Mouse (Mus musculus) heart, postnatal 0 days (tissue): ENCODE measurements around the gene Slc15a5. TPM values are rescaled to one million over a fixed set of nuclear protein-coding genes. Genes with fewer than 3 reads are reported as not detected.
"Not testable (repeated sequence)": the region's sequence is repeated elsewhere in the genome, so short reads cannot be mapped to it uniquely, and the experiment has no call there.

Experiments used
- ATAC-seq: fragments of 200-750 bp; cut with Nextera tagmentation; 2 replicates; pipeline ENCODE4 v1.8.0; 2017; ENCODE audit warnings: low read depth, moderate number of reproducible peaks, moderate library complexity; ENCODE audit not compliant: insufficient read depth
- DNase-seq: peaks from one replicate; pipeline ENCODE4 v3.0.0-alpha.2; 2016; ENCODE audit warnings: low spot score
- H3K27ac ChIP-seq: fragments of 300-500 bp; sonication (generic); 2 replicates; pipeline ENCODE4 v1.5.1; 2014; ENCODE audit warnings: low read depth, mild to moderate bottlenecking
- H3K27me3 ChIP-seq: fragments of 300-500 bp; sonication (generic); 2 replicates; pipeline ENCODE4 v1.6.1; 2014; ENCODE audit warnings: low read length, mixed read lengths; ENCODE audit not compliant: control insufficient read depth, insufficient read depth
- H3K36me3 ChIP-seq: fragments of 300-500 bp; sonication (generic); replicated peaks from 2 replicates; pipeline ENCODE4 v1.6.1; 2014; ENCODE audit warnings: low read length, mixed read lengths; ENCODE audit not compliant: control insufficient read depth, insufficient read depth
- H3K4me1 ChIP-seq: fragments of 300-500 bp; sonication (generic); 2 replicates; pipeline ENCODE4 v1.6.1; 2014; ENCODE audit warnings: antibody characterized with exemption; ENCODE audit not compliant: control insufficient read depth, insufficient read depth
- H3K4me2 ChIP-seq: fragments of 300-500 bp; sonication (generic); 2 replicates; pipeline ENCODE4 v1.6.1; 2014; ENCODE audit warnings: low read depth, mild to moderate bottlenecking, low read length, moderate library complexity
- H3K4me3 ChIP-seq: fragments of 300-500 bp; sonication (generic); 2 replicates; pipeline ENCODE4 v1.5.1; 2014; ENCODE audit warnings: low read depth, low read length
- H3K9ac ChIP-seq: fragments of 300-500 bp; sonication (generic); replicated peaks from 2 replicates; pipeline ENCODE4 v1.6.1; 2014; ENCODE audit warnings: low read depth, low read length, mixed read lengths
- H3K9me3 ChIP-seq: fragments of 300-500 bp; sonication (generic); replicated peaks from 2 replicates; pipeline ENCODE4 v1.6.1; 2016; ENCODE audit warnings: low read length; ENCODE audit not compliant: control insufficient read depth
- CTCF ChIP-seq: IDR thresholded peaks from 2 replicates; pipeline ENCODE4 v1.5.1; 2016; ENCODE audit warnings: antibody characterized with exemption, control low read depth, low read depth
- EP300 ChIP-seq: IDR thresholded peaks from 2 replicates; pipeline ENCODE4 v1.6.1; 2016; ENCODE audit warnings: antibody characterized with exemption, low read depth
- WGBS: fragments of 180-500 bp; shearing (Covaris S2); extraction: QIAGEN DNeasy Blood & Tissue Kit; methylation state at CpG from one replicate; pipeline ENCODE4 v1.1.7; 2014; 5-methylcytosine and 5-hydroxymethylcytosine counted together
- polyA plus RNA-seq: library from polyadenylated mRNA; unstranded; fragments of >200 nt; fragmentation: Nextera tagmentation; extraction: Ambion mirVana; gene quantifications from 2 replicates; pipeline ENCODE4 v1.2.1, GENCODE M21; 2015
- total RNA-seq: library from RNA; depleted of rRNA; stranded (reverse); fragments of >200 nt; gene quantifications from 2 replicates; pipeline ENCODE4 v1.2.3, GENCODE M21; 2014; ENCODE audit warnings: low replicate concordance

Gene Slc15a5
- total and polyA plus RNA-seq, 2 experiments from 2014 or later = 0.15 TPM; not detected in 1

- no peak for ATAC-seq
- no peak overlapping the region for H3K4me2 ChIP-seq
- TF ChIP-seq EP300 = no peak
- TF ChIP-seq CTCF = no peak
- no peak overlapping the region for H3K27ac ChIP-seq
- 84% methylated on average over 4 of the region's 4 CpGs for WGBS
- H3K9ac ChIP-seq = no peak overlapping the region
- H3K36me3 ChIP-seq = no peaks in the 10 kb centered on the region
- no peaks in the 10 kb centered on the region for H3K4me1 ChIP-seq
- H3K27me3 ChIP-seq = no peaks in the 10 kb centered on the region
- H3K9me3 ChIP-seq = no peaks in the 10 kb centered on the region
- DNase-seq = no peak
- H3K4me3 ChIP-seq = no peak overlapping the region
These were observed 22.1 kb upstream of the Slc15a5 start for GRCm38 (mm10) chr6:138101843-138102242.

- Histone ChIP-seq H3K27me3 (no peaks in the 10 kb centered on the region), H3K9me3 (no peaks in the 10 kb centered on the region), H3K27ac (no peak overlapping the region), H3K9ac (no peak overlapping the region), H3K36me3 (no peaks in the 10 kb centered on the region), H3K4me3 (no peak overlapping the region), H3K4me1 (no peaks in the 10 kb centered on the region), H3K4me2 (no peak overlapping the region)
- TF ChIP-seq CTCF (no peak), EP300 (no peak)
- no peak for ATAC-seq
- 70% methylated on average over 3 of the region's 3 CpGs for WGBS
- no peak for DNase-seq
These were observed 19.9 kb upstream of the Slc15a5 start for GRCm38 (mm10) chr6:138099646-138100045.

- no peak for DNase-seq
- H3K27me3 ChIP-seq = no peaks in the 10 kb centered on the region
- 80% methylated on average over 3 of the region's 3 CpGs for WGBS
- no peaks in the 10 kb centered on the region for H3K36me3 ChIP-seq
- TF ChIP-seq EP300 = no peak
- no peak for TF ChIP-seq CTCF
- no peak for ATAC-seq
- H3K27ac ChIP-seq = no peak overlapping the region
- H3K4me2 ChIP-seq = no peak overlapping the region
- no peaks in the 10 kb centered on the region for H3K9me3 ChIP-seq
- H3K4me3 ChIP-seq = no peak overlapping the region
- no peak overlapping the region for H3K9ac ChIP-seq
- no peaks in the 10 kb centered on the region for H3K4me1 ChIP-seq
These were observed 15.3 kb upstream of the Slc15a5 start for GRCm38 (mm10) chr6:138095060-138095459.

GRCm38 (mm10) chr6:138092432-138092831 is 12.7 kb upstream of the Slc15a5 start:
- no peak for ATAC-seq
- H3K4me2 ChIP-seq = no peak overlapping the region
- no peaks in the 10 kb centered on the region for H3K27me3 ChIP-seq
- no peaks in the 10 kb centered on the region for H3K9me3 ChIP-seq
- H3K9ac ChIP-seq = no peak overlapping the region
- WGBS = 75% methylated on average over 7 of the region's 7 CpGs
- no peak overlapping the region for H3K27ac ChIP-seq
- DNase-seq = no peak
- H3K4me1 ChIP-seq = no peaks in the 10 kb centered on the region
- H3K4me3 ChIP-seq = no peak overlapping the region
- no peaks in the 10 kb centered on the region for H3K36me3 ChIP-seq
- TF ChIP-seq CTCF = no peak
- no peak for TF ChIP-seq EP300

- Histone ChIP-seq H3K9ac (no peak overlapping the region), H3K4me2 (no peak overlapping the region), H3K9me3 (no peaks in the 10 kb centered on the region), H3K4me3 (no peak overlapping the region), H3K27ac (no peak overlapping the region), H3K4me1 (no peaks in the 10 kb centered on the region), H3K27me3 (no peaks in the 10 kb centered on the region), H3K36me3 (no peaks in the 10 kb centered on the region)
- no peak for TF ChIP-seq CTCF
- TF ChIP-seq EP300 = no peak
- 57% methylated on average over 8 of the region's 8 CpGs for WGBS
- DNase-seq (no peak), ATAC-seq (no peak)
These were observed 9.4 kb upstream of the Slc15a5 start for GRCm38 (mm10) chr6:138089084-138089483.

GRCm38 (mm10) chr6:138086421-138086820 is 6.7 kb upstream of the Slc15a5 start:
- ATAC-seq, H3K27ac ChIP-seq, DNase-seq: not testable (repeated sequence)

More at GRCm38 (mm10) chr6:138086421-138086820, 6.7 kb upstream of the Slc15a5 start:
- not testable (repeated sequence) for H3K4me3 ChIP-seq, H3K9me3 ChIP-seq, H3K4me2 ChIP-seq, H3K4me1 ChIP-seq, H3K36me3 ChIP-seq, H3K9ac ChIP-seq, H3K27me3 ChIP-seq
